Mouse (Mus musculus) megakaryocyte, embryonic 14.5 days (primary cell): ENCODE results near the gene Ly6f.

ENCODE experiments used
- FLI1 ChIP-seq: IDR thresholded peaks from 2 replicates; pipeline ENCODE4 v1.6.1; 2012; ENCODE audit warnings: low read length, inconsistent platforms, mixed read lengths
- GATA1 ChIP-seq: IDR thresholded peaks from 3 replicates; pipeline ENCODE4 v1.6.1; 2012; ENCODE audit warnings: mixed read lengths, low read length, inconsistent platforms, borderline replicate concordance

DNA sequence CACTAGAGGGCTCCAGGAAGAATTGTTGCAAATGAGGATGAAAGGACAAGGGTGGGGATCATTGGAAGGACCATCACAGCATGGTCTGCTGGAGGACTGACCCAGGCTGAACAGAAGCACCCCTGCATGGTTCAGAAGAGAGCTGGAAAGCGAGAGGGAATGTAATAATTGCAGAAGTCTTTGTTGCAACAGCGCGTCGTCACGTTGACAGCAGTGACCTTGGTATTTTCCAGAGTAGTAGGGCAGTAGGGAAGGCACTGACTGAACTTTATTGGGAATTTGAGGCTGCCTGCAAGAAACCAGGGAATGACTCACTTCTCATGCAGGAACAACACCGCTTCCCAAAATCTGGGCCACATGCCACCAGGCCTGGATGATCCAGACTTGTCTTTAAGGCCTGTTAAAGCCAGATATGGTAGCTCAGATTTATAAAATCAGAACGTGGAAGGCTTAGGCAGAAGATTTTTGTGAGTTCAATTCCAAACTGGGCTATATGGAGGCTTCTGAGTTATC is 25.7 kb downstream of the Ly6f start:
- no peak for TF ChIP-seq FLI1
- TF ChIP-seq GATA1 = no peak
